Mouse (Mus musculus) lung, adult 18-20 months (tissue): Measurements from ENCODE around the gene Ado.
A peak's percentile ranks its signal among the peaks of the same experiment; 100 is the strongest.

Experiments used
- DNase-seq, 2 experiments: peaks; one replicate each; pipeline ENCODE4 v3.0.0; 2022; ENCODE audit warnings: mixed read lengths in 2 of 2

The Ado gene

GRCm38 (mm10) chr10:67548877-67549731 lies at the start of gene Ado:
Ado (minus strand) TSS chr10:67548955.
- peak; percentile 86 to 88 for DNase-seq

GRCm38 (mm10) chr10:67595278-67595677 lies 46.5 kb upstream of the Ado start:
- no peak for DNase-seq

DNA sequence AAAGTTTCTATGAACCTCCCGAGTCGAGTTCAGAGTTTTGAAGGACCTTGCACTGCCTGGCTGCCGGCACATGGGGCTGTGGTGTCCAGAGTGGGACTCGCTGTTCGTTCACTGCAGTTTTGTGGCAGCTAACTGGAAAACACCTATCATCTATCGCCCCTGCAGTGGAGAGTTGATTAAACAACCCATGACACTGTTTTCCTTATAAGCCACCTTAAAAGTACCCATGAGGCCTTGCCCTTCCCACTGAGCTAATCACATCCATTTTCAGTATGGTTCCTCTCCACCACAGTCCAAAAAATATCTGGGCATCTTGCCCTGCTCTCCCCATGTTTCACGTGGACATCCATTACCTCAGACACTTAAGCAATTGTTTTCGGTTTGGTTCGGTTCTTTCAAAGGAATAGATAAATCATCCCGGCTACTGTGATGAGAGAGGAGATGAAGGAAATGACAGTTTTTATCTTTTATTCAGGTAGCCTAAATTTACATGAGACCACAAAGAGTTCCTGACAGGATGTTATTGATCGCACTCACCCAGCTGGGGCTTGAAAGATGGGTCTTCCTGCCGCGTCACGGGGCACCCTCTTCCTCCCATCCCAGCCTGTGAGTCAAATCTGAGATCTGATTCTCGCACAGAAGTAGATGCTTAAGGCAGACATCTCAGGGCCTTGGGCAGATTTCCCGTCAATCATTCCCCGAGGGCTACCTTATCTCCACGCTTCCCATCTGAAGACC lies 37.3 kb upstream of the Ado start:
- DNase-seq = no peak

- no peak for DNase-seq
Observed at GRCm38 (mm10) chr10:67581698-67582285, 33.0 kb upstream of the Ado start.

- no peak for DNase-seq
Observed at GRCm38 (mm10) chr10:67579830-67580229, 31.1 kb upstream of the Ado start.

- no peak for DNase-seq
Observed at GRCm38 (mm10) chr10:67573310-67573709, 24.6 kb upstream of the Ado start.

DNA sequence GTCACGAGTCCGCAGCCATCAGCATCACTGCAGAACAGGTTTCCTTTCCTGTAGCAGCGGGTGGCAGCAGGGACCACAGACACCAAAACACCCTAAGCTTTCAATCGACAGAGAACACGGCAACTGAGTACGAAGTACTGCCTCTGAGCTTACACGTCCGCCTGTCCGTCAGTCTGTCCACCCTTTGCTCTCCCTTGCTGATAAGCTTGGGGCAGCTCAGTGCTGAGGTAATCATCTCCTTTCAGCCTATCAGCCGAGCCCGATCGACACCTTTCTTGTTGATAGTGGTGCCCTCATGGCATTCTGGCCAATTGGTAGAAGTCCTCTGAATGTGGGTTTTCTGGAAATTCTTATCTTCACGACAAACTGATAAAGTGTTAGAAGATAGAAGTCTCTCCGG lies 22.7 kb upstream of the Ado start:
- DNase-seq = no peak

DNA sequence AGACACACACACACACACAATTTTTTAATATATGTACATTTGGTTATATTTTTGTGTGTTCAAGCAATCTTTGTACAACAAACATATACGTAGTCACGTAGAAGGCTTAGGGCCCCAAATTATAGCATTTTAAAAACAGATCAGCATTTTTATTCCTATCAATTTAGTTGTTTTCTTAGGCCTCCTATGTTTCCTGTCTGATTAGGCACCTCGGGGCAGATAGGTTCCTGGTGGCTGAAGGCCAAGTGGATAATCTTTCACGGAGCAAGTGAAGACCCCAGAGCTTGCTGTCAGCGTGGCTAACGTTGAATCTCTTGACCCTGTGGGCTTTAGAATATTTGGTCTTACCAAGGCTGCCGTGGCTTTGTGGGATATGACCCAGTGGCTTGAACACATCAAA lies 20.8 kb upstream of the Ado start:
- DNase-seq = no peak

DNA sequence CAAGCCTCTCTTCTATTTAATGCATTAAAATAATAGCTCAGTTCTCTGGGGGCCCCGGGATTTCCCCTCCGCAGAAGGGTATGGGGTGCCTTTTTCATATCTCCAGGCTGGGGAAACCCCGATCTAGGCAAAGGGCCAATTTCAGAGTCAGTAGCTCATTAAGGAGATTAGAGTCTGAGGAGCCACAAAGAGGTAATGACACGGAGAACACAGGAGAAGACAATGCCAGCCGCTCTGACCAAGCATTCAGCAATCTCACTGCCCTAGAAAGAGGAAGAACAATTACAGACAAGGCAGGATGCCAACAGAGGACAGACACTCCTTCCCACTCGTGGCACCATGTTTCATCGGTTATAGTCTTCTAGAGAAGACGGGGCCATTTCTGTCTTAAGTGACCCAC lies 17.3 kb upstream of the Ado start:
- peak in 1 of 2 experiments; percentile 7 for DNase-seq

DNA sequence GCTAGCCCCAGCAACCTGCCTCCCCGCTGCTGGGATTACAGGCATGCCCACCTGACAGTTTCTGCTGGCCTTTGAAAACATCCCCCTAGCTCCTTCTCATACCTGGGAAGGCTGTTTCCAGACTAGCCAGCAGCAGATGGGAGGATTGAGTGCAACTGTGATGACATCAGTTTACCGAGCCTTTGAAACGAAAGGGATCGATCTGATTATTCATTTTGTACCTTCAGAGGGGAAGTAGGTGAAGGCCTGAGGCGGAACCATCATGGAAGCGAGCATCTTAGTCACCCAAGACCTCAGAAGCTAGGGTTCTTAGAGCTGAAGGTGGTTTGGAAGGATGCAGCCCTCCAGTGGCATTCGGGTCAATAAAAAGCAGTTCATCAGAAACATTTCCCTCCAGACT lies 15.8 kb upstream of the Ado start:
- no peak for DNase-seq

DNA sequence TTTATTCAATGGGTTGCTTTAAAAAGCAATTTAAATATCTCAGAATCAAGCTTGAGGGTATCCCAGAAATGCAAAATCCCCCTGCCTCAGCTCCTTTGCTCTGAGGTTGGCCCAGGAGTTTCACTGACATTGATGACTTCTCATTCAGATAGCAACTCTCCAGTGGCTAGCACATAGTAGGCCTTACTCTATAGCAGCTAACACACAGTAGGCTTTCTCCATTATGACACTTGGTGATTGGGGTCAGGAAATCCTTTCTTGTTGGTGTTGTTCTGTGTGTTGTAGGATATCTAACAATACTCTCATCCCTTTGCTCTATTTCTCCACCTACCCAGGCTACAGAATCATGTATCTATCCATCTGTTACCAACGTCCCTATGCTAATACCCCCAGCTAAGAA lies 12.4 kb upstream of the Ado start:
- no peak for DNase-seq

DNA sequence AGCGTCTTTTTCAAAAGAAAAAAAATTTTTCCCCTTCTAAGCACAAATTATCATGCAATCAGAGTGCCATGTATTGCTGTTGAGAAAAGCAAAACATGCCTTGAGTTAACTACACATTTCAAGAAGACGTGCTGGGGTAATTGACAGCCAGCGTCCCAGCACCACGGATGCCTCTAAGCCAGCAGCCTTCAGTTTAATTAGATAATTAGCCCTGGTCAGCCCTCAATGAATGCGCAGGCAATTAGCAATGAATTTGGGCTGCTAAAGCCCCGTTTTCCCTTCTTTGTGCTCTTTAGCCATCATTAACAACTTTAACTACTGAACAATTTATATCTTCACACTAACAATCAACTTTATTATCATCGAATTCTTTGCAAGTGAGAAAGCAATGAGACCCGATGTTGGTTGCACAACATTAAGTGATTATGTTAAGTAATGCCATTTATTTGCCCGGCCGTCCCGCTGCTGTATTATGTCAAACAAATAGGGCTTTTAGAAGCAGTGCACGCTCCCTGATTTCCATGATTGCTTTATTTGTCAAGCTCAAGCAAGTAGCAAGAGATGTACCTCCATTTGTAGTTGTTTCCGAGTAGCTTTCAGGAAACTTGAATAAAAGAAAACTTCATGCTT lies 11.1 kb upstream of the Ado start:
- no peak for DNase-seq

DNA sequence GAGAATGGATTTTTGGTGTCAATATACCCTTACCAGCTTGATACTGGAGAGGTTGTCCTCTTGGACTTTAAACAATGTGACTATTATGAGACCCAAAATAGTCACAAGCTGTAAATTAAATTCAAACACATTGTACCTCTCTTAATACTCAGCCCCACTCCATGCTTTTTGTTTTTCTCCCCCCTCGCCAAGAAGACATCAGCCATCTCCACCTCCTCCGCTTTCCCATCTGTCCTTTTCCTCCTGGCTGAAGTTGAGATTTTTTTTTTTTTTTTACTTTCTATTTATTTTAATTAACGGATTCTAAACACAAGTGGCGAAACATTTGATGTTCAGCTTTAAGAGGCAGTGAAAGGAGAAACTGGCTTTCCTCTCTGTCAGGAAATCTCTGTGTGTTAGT lies 9.3 kb upstream of the Ado start:
- no peak for DNase-seq

DNA sequence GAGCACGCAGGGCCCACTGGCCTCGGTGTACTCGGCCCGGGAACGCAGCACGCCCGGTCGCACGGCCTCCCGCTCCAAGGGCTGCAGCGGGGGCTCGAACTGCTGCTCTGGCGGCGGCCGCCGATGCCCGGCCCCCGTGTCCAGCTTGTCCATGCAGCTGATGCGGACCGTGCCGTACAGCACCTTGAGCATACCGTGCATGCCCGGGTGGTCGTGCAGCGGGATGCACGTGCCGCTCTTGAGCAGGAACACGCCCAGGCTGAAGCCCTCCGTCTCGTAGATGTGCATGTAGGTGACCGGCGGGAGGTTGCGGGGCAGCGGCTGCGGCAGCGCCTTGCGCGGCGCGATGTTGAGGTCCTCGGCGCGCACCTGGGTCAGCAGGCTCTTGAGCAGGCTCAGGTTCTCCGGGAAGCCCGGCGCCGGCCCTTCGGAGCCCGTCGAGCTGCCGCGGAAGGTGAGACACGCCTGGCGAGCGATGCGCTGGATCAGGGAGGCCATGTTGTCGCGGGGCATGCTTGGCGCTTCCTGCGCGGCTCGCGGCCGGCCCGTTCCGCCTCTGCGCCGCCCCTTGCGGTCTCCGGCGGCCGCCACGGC lies 397 bp downstream of the Ado start:
- peak; percentile 43 for DNase-seq

GRCm38 (mm10) chr10:67547850-67548260 lies 900 bp downstream of the Ado start:
- peak; percentile 15 for DNase-seq

DNA sequence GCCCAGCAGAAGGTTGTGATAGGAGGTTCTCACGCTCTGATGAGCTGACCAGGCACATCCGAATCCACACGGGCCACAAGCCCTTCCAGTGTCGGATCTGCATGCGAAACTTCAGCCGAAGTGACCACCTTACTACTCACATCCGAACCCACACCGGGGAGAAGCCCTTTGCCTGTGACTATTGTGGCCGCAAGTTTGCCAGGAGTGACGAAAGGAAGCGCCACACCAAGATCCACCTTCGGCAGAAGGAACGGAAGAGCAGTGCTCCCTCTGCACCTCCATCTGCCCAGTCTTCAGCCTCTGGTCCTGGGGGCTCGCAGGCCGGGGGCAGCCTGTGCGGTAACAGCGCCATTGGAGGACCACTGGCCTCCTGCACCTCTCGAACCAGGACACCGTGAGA lies 8.2 kb downstream of the Ado start:
- no peak for DNase-seq

- no peak for DNase-seq
Observed at GRCm38 (mm10) chr10:67539401-67539730, 9.4 kb downstream of the Ado start.

DNA sequence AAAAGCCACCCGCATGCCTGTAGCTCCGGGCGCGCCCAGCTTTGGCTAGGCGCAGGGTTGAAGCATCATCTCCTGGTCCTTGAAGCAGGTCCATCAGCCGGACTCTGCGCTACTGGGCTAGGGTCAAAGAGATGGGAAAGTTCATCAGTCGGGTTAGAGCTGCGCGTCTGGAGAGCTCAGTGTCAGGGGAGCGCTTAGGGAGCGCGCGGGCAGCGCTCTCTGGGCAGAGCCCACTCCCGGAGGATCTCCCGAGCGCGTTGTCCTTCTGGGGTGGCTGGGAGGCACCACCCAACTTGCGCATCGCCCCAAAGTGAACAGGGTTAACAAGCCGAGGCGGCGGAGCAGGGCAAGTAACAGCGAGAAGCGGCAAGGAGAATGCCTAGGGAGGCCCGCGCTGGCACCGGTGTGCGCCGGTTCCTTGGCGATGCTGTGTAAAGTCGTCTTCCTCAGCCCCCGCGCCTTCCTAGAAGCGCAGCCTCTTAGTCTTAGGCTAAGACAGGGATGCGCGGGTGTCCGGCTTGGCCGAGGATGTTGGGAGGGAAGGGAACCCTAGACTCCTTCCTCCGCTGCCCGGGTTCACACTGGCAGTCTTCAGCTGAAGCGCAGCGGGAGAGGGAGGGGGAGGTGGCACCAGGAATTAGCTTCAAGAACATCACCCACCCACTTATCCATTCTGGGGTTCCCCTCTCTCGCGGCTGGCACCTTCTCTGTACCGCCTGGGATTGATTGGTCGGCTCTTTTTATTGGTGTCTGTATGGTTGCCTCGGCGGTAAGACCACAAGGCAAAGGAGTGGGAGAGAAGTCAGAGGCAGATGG lies 10.0 kb downstream of the Ado start:
- peak in 1 of 2 experiments; percentile 8 for DNase-seq

DNA sequence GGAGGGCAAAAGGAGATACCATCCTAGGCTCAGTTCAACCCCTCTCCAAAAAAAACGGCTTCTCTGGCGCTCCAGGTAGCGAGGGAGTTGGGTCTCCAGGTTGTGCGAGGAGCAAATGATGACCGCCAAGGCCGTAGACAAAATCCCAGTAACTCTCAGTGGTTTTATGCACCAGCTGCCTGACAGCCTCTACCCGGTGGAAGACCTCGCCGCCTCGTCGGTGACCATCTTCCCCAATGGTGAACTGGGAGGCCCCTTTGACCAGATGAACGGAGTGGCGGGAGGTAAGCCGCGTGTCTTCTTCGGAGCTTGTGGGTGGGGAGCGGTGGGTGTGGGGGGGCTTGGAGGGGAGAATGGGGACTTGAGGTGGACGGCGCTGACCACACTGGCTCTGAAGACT lies 10.6 kb downstream of the Ado start:
- DNase-seq = peak in 1 of 2 experiments; percentile 9

DNA sequence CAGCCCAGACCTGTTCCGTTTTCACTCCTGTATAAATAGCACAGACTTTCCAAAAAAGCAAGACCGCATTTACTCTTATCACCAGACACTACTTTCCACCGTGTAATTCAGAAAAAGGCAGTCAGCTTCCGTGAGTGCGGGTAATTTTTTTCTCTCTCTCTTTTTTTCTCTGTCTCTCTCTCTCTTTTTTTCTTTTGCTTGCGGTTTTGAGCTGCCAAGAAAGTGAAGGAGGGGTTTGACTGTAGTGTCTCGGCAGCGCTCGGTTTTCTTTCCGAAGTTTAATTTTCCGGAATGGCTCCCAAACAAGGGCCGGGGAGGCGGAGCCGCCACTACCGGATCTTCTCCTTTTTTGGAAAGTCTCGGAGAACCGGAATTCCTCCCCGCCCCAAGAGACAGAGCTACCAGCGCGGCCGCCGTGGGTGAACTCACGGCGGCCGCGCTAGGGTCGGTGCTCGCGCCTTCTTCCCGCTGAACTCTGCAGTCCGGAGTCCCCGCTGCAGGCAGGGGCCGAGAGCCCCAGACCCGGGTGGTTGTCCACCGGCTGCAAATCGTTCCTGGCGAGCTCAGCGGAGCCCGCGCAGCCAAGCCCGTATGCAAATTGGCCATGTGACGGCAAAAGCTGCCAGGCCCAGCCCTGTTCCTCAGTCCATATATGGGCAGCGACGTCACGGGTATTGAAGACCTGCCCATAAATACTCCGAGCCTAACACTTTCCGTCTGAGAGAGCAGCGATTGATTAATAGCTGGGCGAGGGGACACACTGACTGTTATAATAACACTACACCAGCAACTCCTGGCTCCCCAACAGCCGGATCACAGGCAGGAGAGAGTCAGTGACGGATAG lies 11.4 kb downstream of the Ado start:
- DNase-seq = peak; percentile 93 to 94

DNA sequence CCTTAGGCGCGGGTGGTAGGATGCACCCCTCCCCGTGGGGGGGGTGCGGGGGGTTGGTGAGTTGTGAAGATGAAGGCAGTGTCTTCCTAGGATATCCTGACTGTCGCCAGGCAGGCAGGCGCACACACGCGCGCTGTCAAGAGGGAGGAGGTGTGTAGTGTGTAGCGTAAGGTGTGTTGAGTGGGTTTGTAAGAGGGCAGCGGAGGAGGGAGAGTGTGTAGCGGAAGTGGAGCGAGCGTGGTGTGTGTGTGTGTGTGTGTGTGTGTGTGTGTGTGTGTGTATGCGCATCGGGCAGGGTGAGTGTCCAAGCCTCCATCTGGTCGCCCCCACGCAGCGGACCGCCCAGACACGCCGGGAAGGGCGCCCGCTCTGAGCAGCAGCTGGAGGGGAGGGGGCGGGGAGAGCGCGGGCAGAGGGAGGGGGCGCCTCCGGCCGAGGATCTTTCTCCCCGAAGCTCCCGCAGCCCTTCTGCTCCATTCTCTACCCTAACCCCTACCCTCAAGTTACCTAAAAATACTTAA lies 12.1 kb downstream of the Ado start:
- DNase-seq = peak; percentile 43
